Mouse (Mus musculus): Measurements from ENCODE around the gene Oas1h.
A peak's percentile ranks its signal among the peaks of the same experiment; 100 is the strongest.
"Not testable (repeated sequence)": the region's sequence is repeated elsewhere in the genome, so short reads cannot be mapped to it uniquely, and the experiment has no call there.

Oas1h gene

GRCm38 (mm10) chr5:120861121-120861520 lies at the start of gene Oas1h:
Gene Oas1h, plus strand, starts transcription at chr5:120861421.
- no peak for DNase-seq (ENCODE audit: low spot score in 2 of 2)

- peak; percentile 80 to 84 for DNase-seq (ENCODE audit: low spot score in 2 of 2)
These were observed 49.0 kb upstream of the Oas1h start, which contains the start of gene Oas1c for GRCm38 (mm10) chr5:120811951-120812819. Gene Oas1c, minus strand, starts transcription at chr5:120812514.

DNA sequence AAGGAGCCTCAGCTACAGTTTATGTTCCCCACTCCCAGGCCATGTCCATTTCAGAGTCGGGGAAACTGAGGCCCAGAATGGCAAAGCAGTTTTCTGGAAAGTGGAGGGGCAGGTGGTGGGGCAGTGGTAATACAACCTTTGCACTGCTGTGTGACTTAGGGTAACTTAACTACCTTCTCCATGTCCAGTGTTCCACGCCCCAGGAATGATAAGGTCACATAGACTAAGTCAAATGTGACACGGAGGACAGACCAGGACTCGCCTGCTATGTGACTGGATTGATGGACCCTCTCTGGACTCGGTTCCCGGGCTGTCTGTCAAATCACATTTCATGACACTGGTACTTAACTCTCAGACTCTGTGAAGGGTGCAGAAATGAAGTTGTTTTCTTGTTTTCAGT lies 48.2 kb upstream of the Oas1h start:
- no peak for DNase-seq (ENCODE audit: low spot score in 2 of 2)

DNA sequence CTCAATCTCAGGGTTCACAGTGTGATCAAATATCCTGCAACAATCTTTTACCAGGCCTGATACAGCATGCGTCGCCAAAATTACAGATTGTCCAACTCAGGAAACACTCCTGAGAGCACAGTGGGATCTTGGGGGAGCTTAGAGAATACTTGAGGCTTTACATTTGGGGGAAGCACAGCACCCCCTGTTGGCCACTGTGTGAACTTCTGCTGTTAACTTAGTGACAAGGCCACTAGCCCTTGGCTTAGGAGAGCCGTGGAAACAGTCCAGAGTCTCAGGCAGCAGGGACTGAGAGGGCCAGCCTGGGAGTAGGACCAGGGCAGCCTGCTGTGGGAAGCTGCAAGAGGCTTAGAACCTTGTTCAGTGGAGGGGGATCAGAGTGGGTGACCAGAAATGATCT lies 45.3 kb upstream of the Oas1h start:
- peak; percentile 48 to 81 for DNase-seq (ENCODE audit: low spot score in 2 of 2)

- DNase-seq (ENCODE audit: low spot score in 2 of 2), result no peak
These were observed 42.2 kb upstream of the Oas1h start for GRCm38 (mm10) chr5:120818999-120819398.

DNA sequence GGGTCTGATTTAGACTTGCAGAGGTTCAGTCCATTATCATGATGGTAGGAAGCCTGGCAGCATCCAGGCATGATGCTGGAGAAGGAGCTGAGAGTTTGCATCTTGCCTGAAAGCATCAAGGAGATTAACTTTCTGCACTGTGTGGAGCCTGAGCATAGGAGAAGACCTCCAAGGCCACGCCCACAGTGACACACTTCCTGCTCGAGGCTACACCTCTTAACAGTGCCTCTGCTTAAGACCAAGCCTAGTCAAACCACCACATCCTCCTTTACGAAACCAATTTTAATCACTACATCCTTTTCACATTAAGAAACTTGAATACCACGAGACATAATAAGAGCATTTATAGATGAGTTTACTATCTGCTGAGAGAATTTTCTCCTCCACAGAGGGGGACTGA lies 30.2 kb upstream of the Oas1h start:
- no peak for DNase-seq (ENCODE audit: low spot score in 2 of 2)

- no peak for DNase-seq (ENCODE audit: low spot score in 2 of 2)
These were observed 27.6 kb upstream of the Oas1h start for GRCm38 (mm10) chr5:120833335-120834280.

- peak; percentile 46 to 83 for DNase-seq (ENCODE audit: low spot score in 2 of 2)
These were observed 24.3 kb upstream of the Oas1h start for GRCm38 (mm10) chr5:120836731-120837585.

- DNase-seq (ENCODE audit: low spot score in 2 of 2), result no peak
These were observed 16.5 kb upstream of the Oas1h start for GRCm38 (mm10) chr5:120844713-120845112.

GRCm38 (mm10) chr5:120847067-120847466 lies 14.2 kb upstream of the Oas1h start, which contains the start of gene Oas1f:
Gene Oas1f, plus strand, starts transcription at chr5:120847367.
- DNase-seq (ENCODE audit: low spot score in 2 of 2), result no peak

GRCm38 (mm10) chr5:120849601-120850136 lies 11.6 kb upstream of the Oas1h start:
- peak in 1 of 2 experiments; percentile 70 for DNase-seq (ENCODE audit: low spot score in 2 of 2)

GRCm38 (mm10) chr5:120859241-120859640 lies 2.0 kb upstream of the Oas1h start:
- DNase-seq (ENCODE audit: low spot score in 2 of 2), result no peak

DNA sequence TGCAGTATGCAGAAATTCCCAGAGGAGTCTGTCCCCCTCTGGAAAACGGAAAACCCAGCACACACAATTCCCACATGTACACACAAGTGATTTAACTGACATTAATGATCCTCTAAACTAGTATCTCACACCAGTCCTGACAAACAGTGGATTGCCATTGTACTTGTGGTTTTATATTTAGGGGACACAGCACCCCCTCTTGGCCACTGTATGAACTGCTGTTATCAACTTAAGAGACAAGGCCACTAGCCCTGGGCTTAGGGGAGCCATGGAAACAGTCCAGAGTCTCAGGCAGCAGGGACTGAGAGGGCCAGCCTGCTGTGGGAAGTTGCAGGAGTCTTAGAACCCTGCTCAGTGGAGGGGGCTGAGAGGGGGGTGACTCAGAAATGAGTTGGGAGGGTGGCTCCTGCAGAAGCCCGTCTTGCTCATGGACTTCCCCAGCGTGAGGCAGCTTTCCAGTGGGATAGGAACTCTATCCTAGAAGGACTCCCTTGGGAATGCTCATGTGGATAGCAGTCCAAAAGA lies 4.2 kb downstream of the Oas1h start:
- DNase-seq (ENCODE audit: low spot score in 2 of 2), result no peak

DNA sequence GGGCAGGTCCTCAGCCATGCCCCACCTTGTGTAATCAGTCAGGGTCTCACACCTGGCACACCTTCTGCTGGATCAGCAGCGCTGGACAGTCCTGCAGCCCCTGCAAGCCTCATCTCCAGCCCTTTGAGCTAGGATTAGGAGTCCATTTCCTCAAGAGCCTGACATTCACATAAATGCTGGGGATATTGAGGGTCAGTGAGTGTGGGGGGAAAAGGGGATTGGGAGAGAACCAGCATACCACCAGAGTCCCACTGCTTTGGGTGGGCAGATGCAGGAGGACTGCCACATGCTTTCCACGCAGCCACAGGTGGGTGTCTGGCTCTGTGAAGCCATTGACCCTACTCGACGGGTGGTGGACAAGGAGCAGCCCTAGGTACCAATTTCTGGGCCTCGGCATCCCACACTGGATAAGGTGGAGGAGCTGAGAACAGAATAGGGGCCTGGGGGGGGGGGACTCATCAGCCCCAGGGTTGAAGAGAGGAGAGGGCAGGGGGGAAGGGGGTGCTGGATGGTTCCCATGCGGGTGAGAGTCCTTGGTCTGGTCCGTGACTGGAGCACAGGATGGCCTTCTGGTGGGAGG lies 8.3 kb downstream of the Oas1h start:
- DNase-seq (ENCODE audit: low spot score in 2 of 2), result peak in 1 of 2 experiments; percentile 51

DNA sequence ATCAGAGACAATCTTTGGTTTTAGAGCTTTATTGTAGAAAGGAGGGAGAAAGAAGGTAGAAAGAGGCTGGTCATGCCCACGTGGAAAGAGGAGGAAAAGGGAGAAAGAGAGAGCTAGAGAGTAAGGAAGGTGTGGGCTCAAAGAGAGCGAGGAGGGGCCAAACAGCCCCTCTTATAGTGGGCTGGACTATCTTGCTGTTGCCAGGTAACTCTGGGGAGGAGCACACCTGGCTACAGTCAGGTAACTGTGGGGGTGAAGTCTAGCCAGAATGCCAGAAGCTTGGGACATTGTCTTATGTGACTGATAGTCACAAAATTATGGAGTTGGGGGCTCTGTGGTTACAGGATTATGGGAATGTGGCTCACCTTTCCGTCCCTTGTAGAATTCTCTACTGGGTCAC lies 8.9 kb downstream of the Oas1h start:
- no peak for DNase-seq (ENCODE audit: low spot score in 2 of 2)

- peak in 1 of 2 experiments; percentile 39 for DNase-seq (ENCODE audit: low spot score in 2 of 2)
These were observed 9.6 kb downstream of the Oas1h start for GRCm38 (mm10) chr5:120870782-120871181.

DNA sequence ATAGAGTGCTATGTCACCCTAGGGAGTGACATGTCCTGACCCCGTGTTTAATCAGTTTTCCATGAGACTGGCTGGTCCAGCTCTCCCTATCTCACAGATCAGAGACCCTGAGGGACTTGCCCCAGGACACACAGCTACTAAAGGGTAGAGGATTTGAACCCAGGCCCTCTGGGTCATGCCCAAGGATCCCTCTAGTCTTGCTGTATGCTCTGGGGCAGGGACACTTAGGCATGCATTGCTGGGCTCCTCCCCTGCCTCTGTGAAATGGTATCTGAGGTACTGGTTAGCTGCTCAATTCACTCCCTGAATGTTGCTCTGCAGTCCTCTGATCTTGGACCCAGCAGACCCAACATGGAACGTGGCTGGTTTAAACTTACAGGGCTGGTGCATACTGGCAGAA lies 10.2 kb downstream of the Oas1h start:
- DNase-seq (ENCODE audit: low spot score in 2 of 2), result no peak

DNA sequence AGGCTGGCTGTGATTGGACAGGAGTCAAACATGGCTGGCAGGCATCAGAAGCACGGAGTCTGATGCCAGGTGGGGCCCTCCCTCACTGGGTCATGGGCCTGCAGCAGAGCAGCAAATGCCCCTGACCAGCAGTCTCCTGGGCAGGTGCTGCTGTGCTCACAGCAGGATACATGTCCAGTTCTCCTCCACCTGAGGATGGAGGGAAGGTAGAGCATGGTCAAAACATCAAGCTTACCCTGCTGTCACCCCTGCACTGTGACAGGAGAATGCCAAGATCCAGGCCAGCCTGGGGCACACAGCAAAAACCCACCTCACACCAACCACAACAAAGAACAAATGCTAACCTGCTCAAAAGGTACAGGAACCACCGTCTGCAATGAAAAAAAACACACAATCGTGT lies 15.6 kb downstream of the Oas1h start:
- not testable (repeated sequence) for DNase-seq (ENCODE audit: low spot score in 2 of 2)

DNA sequence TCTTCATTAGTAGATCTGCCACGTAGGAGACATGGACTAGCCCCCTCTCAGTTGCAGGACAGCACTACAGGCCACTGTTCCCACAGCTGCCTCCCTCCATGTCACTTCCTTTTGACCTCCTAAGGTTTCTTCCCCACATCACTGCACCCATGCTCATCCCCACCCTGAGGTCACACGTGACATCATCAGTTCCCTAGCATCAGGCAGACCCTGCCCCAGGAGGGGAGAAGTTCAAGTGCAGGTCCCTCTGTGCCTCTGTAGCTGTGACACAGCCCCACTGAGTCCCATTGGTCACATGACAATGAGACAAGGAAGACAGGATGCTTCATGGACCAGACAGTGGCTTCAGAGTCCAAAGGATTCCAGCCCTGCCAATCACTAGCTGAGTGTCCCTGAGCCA lies 16.2 kb downstream of the Oas1h start:
- not testable (repeated sequence) for DNase-seq (ENCODE audit: low spot score in 2 of 2)

- not testable (repeated sequence) for DNase-seq (ENCODE audit: low spot score in 2 of 2)
These were observed 17.6 kb downstream of the Oas1h start for GRCm38 (mm10) chr5:120878803-120879202.
